In genomic region chr12:64229510-64230078, GRCm38 (mm10) we compare ENCODE assay signal across 16 mouse cellular contexts.
DNase-seq lines count a peak whose midpoint lies in the region; ATAC-seq lines count a peak whose summit lies in the region.
"Had no signal": no experiment of that assay in that cellular context is flagged by ENCODE, and none has a peak within 500 bp of the region (broad histone marks: within the 10 kb centered on the region; RNA-seq: fewer than 3 reads in every experiment).

No protein-coding gene starts in this region.

- H3K4me3 ChIP-seq in midbrain, embryonic 14.5 days (replicated peaks; ENCODE audit: low read depth, low read length) = no peak overlapping the region
- H3K4me3 ChIP-seq in midbrain, embryonic 10.5 days = no peak overlapping the region
- H3K4me3 ChIP-seq: embryonic facial prominence, embryonic 15.5 days; heart, embryonic 13.5 days; liver, embryonic 12.5 days; lung, embryonic 15.5 days had no signal

- WGBS in midbrain, embryonic 14.5 days = 68% methylated on average over 1 of the region's 1 CpGs
- WGBS in midbrain, embryonic 10.5 days = 80% methylated on average over 1 of the region's 1 CpGs

- DNase-seq in frontal cortex, postnatal 10 days (ENCODE audit: low spot score in 2 of 2) = peak; percentile 4 to 5
- DNase-seq in frontal cortex, postnatal 25 days (ENCODE audit: low spot score in 2 of 2) = no peak
- DNase-seq in midbrain, embryonic 14.5 days = peak; percentile 21
- DNase-seq in midbrain, embryonic 10.5 days (ENCODE audit: low spot score) = no peak
- DNase-seq in brain, embryonic 18.5 days (ENCODE audit: low read depth, low spot score) = peak; percentile 14
- peak; percentile 35 to 58 for DNase-seq in layer of hippocampus, postnatal 10 days (ENCODE audit: low spot score in 2 of 2)
- DNase-seq in lung, postnatal 4 days = no peak
- DNase-seq: cerebellum, adult 18-20 months; heart, postnatal 4 days; kidney, adult 18-20 months; kidney, postnatal 25 days had no signal

- H3K36me3 ChIP-seq in midbrain, embryonic 14.5 days (ENCODE audit: control insufficient read depth, insufficient read depth, low read length) = no peaks in the 10 kb centered on the region
- H3K36me3 ChIP-seq in midbrain, embryonic 10.5 days = no peaks in the 10 kb centered on the region
- H3K36me3 ChIP-seq: embryonic facial prominence, embryonic 15.5 days; G1E; heart, embryonic 13.5 days; liver, embryonic 12.5 days; lung, embryonic 15.5 days had no signal

- H3K27ac ChIP-seq in midbrain, embryonic 14.5 days (replicated peaks; ENCODE audit: low read depth, low read length) = no peak overlapping the region
- no peak overlapping the region for H3K27ac ChIP-seq in midbrain, embryonic 10.5 days (replicated peaks)
- H3K27ac ChIP-seq: embryonic facial prominence, embryonic 15.5 days; heart, embryonic 13.5 days; liver, embryonic 12.5 days; lung, embryonic 15.5 days had no signal

- H3K4me2 ChIP-seq in midbrain, embryonic 14.5 days (ENCODE audit: low read length) = no peak overlapping the region
- H3K4me2 ChIP-seq: embryonic facial prominence, embryonic 15.5 days; heart, embryonic 13.5 days; liver, embryonic 12.5 days; lung, embryonic 15.5 days had no signal

- no peaks in the 10 kb centered on the region for H3K4me1 ChIP-seq in midbrain, embryonic 14.5 days (ENCODE audit: control insufficient read depth, insufficient read depth, low read length)
- no peaks in the 10 kb centered on the region for H3K4me1 ChIP-seq in midbrain, embryonic 10.5 days
- H3K4me1 ChIP-seq: embryonic facial prominence, embryonic 15.5 days; heart, embryonic 13.5 days; liver, embryonic 12.5 days; lung, embryonic 15.5 days had no signal

- no peak overlapping the region for H3K9ac ChIP-seq in midbrain, embryonic 14.5 days (replicated peaks; ENCODE audit: low read length)
- H3K9ac ChIP-seq: embryonic facial prominence, embryonic 15.5 days; heart, embryonic 13.5 days; liver, embryonic 12.5 days; lung, embryonic 15.5 days had no signal

- H3K27me3 ChIP-seq in midbrain, embryonic 14.5 days (ENCODE audit: control insufficient read depth, insufficient read depth, low read length) = no peaks in the 10 kb centered on the region
- H3K27me3 ChIP-seq in midbrain, embryonic 10.5 days (ENCODE audit: low read depth, poor library complexity, severe bottlenecking) = no peaks in the 10 kb centered on the region
- H3K27me3 ChIP-seq: embryonic facial prominence, embryonic 15.5 days; heart, embryonic 13.5 days; liver, embryonic 12.5 days; lung, embryonic 15.5 days had no signal

- 0 out of 2 replicates have a peak, but pooled peaks have one; percentile 31 for ATAC-seq in midbrain, embryonic 14.5 days (ENCODE audit: low FRiP score, low TSS enrichment)
- ATAC-seq: liver, embryonic 12.5 days had no signal

- no peaks in the 10 kb centered on the region for H3K9me3 ChIP-seq in midbrain, embryonic 14.5 days (ENCODE audit: control insufficient read depth, low read length)
- no peaks in the 10 kb centered on the region for H3K9me3 ChIP-seq in midbrain, embryonic 10.5 days (replicated peaks)
- H3K9me3 ChIP-seq: embryonic facial prominence, embryonic 15.5 days; G1E; heart, embryonic 13.5 days; liver, embryonic 12.5 days; lung, embryonic 15.5 days had no signal

Comparison
In these comparisons a context has a peak if more than half of its experiments do, and no peak if none do; other contexts are left out.
1. DNase-seq: peak in frontal cortex, postnatal 10 days (2 of 2), midbrain, embryonic 14.5 days (single experiment), brain, embryonic 18.5 days (single experiment) and layer of hippocampus, postnatal 10 days (2 of 2); none in frontal cortex, postnatal 25 days (0 of 2), midbrain, embryonic 10.5 days (single experiment) and lung, postnatal 4 days (0 of 2).